Mouse (Mus musculus) midbrain, embryonic 16.5 days (tissue): ENCODE data around the gene Sned1. TPM values are rescaled to one million over a fixed set of nuclear protein-coding genes. Genes with fewer than 3 reads are reported as not detected.
A peak's percentile ranks its signal among the peaks of the same experiment; 100 is the strongest.
"Not testable (repeated sequence)": the region's sequence is repeated elsewhere in the genome, so short reads cannot be mapped to it uniquely, and the experiment has no call there.

ENCODE experiments used
- ATAC-seq: fragments of 200-750 bp; cut with Nextera tagmentation; 2 replicates; pipeline ENCODE4 v1.8.0; 2017; ENCODE audit warnings: moderate TSS enrichment
- H3K27ac ChIP-seq: fragments of 300-500 bp; sonication (generic); 2 replicates; pipeline ENCODE4 v1.5.1; 2014; ENCODE audit warnings: mild to moderate bottlenecking, low read length, mixed read lengths
- H3K27me3 ChIP-seq: fragments of 300-500 bp; sonication (generic); 2 replicates; pipeline ENCODE4 v1.6.1; 2014; ENCODE audit warnings: low read depth, low read length, mixed read lengths; ENCODE audit not compliant: control insufficient read depth, insufficient read depth
- H3K36me3 ChIP-seq: fragments of 300-500 bp; sonication (generic); 2 replicates; pipeline ENCODE4 v1.6.1; 2014; ENCODE audit warnings: mild to moderate bottlenecking, low read length, moderate library complexity, mixed read lengths; ENCODE audit not compliant: control insufficient read depth, insufficient read depth
- H3K4me1 ChIP-seq: fragments of 300-500 bp; sonication (generic); 2 replicates; pipeline ENCODE4 v1.6.1; 2014; ENCODE audit warnings: mild to moderate bottlenecking, low read length, mixed read lengths; ENCODE audit not compliant: control insufficient read depth, insufficient read depth
- H3K4me2 ChIP-seq: fragments of 300-500 bp; sonication (generic); 2 replicates; pipeline ENCODE4 v1.6.1; 2014; ENCODE audit warnings: mild to moderate bottlenecking, low read length, mixed read lengths
- H3K4me3 ChIP-seq: fragments of 300-500 bp; sonication (generic); 2 replicates; pipeline ENCODE4 v1.5.1; 2014; ENCODE audit warnings: low read depth, mild to moderate bottlenecking, low read length, moderate library complexity, mixed read lengths
- H3K9ac ChIP-seq: fragments of 300-500 bp; sonication (generic); 2 replicates; pipeline ENCODE4 v1.6.1; 2014; ENCODE audit warnings: low read depth, low read length, mixed read lengths
- H3K9me3 ChIP-seq: fragments of 300-500 bp; sonication (generic); replicated peaks from 2 replicates; pipeline ENCODE4 v1.6.1; 2014; ENCODE audit warnings: mild to moderate bottlenecking, low read length, mixed read lengths; ENCODE audit not compliant: control insufficient read depth, poor library complexity, severe bottlenecking
- WGBS: fragments of 180-500 bp; shearing (Covaris S2); extraction: QIAGEN DNeasy Blood & Tissue Kit; methylation state at CpG from one replicate; pipeline ENCODE4 v1.1.7; 2014; 5-methylcytosine and 5-hydroxymethylcytosine counted together
- polyA plus RNA-seq: library from polyadenylated mRNA; unstranded; fragments of >200 nt; fragmentation: Nextera tagmentation; extraction: Ambion mirVana; gene quantifications from 2 replicates; pipeline ENCODE4 v1.2.1, GENCODE M21; 2015

The Sned1 gene
- polyA plus RNA-seq, 1 experiment from 2014 or later: 5.5 TPM

- no peak overlapping the region for H3K27ac ChIP-seq
- H3K4me3 ChIP-seq: no peak overlapping the region
- peaks cover 2% of the 10 kb centered on the region; the same call in 1 of the 2 replicates for H3K4me1 ChIP-seq
- H3K36me3 ChIP-seq: no peaks in the 10 kb centered on the region
- H3K9me3 ChIP-seq: no peaks in the 10 kb centered on the region
- no peaks in the 10 kb centered on the region for H3K27me3 ChIP-seq
- ATAC-seq: no peak
- 81% methylated on average over 7 of the region's 7 CpGs for WGBS
- H3K4me2 ChIP-seq: no peak overlapping the region
- no peak overlapping the region for H3K9ac ChIP-seq
Measured at GRCm38 (mm10) chr1:93277041-93277440, 41.4 kb downstream of the Sned1 start.

DNA sequence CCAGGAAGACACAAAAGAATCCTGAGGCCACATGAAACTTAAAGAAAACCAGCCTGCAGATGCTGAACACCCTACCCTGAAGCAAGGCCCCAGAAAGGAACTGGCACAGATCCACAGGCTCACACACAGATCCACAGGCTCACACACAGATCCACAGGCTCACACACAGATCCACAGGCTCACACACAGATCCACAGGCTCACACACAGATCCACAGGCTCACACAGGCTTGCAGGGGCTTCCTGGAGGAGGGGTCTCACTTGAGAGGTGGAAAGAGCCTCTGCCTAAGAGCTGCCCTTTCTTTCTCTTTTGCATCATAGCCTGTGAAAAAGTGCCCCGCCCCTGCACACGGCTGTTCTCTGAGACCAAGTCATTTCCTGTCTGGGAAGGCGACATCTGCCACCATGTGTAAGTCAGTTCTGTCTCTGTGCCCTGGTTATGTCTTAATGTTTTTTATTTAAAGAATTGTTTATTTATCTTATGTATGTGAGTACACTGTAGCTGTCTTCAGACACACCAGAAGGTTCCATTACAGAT, 54.1 kb downstream of the Sned1 start:
- H3K4me2 ChIP-seq: no peak overlapping the region
- no peaks in the 10 kb centered on the region for H3K4me1 ChIP-seq
- H3K4me3 ChIP-seq: no peak overlapping the region
- H3K27me3 ChIP-seq: no peaks in the 10 kb centered on the region
- WGBS: 78% methylated on average over 3 of the region's 3 CpGs
- H3K36me3 ChIP-seq: no peaks in the 10 kb centered on the region
- H3K9ac ChIP-seq: no peak overlapping the region
- no peak for ATAC-seq
- H3K27ac ChIP-seq: no peak overlapping the region
- no peaks in the 10 kb centered on the region for H3K9me3 ChIP-seq

GRCm38 (mm10) chr1:93290956-93291355, 55.3 kb downstream of the Sned1 start:
- no peak overlapping the region for H3K4me3 ChIP-seq
- ATAC-seq: no peak
- H3K4me1 ChIP-seq: no peaks in the 10 kb centered on the region
- no peak overlapping the region for H3K9ac ChIP-seq
- H3K9me3 ChIP-seq: no peaks in the 10 kb centered on the region
- no peak overlapping the region for H3K27ac ChIP-seq
- H3K27me3 ChIP-seq: no peaks in the 10 kb centered on the region
- H3K36me3 ChIP-seq: peaks cover 2% of the 10 kb centered on the region; the same call in 1 of the 2 replicates
- 90% methylated on average over 4 of the region's 4 CpGs for WGBS
- no peak overlapping the region for H3K4me2 ChIP-seq

DNA sequence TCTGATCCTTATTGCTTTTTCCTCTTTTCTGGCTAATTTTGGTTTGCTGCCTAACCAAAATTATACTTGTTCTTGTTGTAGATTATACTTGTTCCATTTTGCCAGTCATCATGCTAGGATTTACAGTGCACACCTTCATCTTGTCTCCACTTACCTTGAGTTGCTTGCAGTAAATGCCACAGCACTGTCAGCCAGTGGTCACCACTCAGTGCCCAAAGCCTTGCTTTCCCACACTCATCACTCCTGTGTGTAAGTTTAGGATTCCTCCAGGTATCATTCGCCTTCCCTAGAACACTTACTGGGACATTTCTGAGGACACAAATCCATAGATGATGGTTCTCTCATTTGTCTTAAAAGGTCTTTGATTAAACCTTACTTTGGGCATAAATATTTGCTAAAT, 56.0 kb downstream of the Sned1 start:
- no peaks in the 10 kb centered on the region for H3K9me3 ChIP-seq
- WGBS: 90% methylated on average over 1 of the region's 1 CpGs
- H3K4me2 ChIP-seq: no peak overlapping the region
- peaks cover 4% of the 10 kb centered on the region; the same call in 1 of the 2 replicates for H3K36me3 ChIP-seq
- H3K4me1 ChIP-seq: no peaks in the 10 kb centered on the region
- no peak for ATAC-seq
- no peak overlapping the region for H3K27ac ChIP-seq
- H3K27me3 ChIP-seq: no peaks in the 10 kb centered on the region
- no peak overlapping the region for H3K4me3 ChIP-seq
- no peak overlapping the region for H3K9ac ChIP-seq

- Histone ChIP-seq H3K4me2 (no peak overlapping the region), H3K36me3 (peaks cover 4% of the 10 kb centered on the region; the same call in 1 of the 2 replicates), H3K4me3 (no peak overlapping the region), H3K9ac (no peak overlapping the region), H3K9me3 (no peaks in the 10 kb centered on the region), H3K27ac (no peak overlapping the region), H3K4me1 (no peaks in the 10 kb centered on the region), H3K27me3 (no peaks in the 10 kb centered on the region)
- no peak for ATAC-seq
- 82% methylated on average over 8 of the region's 8 CpGs for WGBS
Measured at GRCm38 (mm10) chr1:93292006-93292405, 56.4 kb downstream of the Sned1 start.

DNA sequence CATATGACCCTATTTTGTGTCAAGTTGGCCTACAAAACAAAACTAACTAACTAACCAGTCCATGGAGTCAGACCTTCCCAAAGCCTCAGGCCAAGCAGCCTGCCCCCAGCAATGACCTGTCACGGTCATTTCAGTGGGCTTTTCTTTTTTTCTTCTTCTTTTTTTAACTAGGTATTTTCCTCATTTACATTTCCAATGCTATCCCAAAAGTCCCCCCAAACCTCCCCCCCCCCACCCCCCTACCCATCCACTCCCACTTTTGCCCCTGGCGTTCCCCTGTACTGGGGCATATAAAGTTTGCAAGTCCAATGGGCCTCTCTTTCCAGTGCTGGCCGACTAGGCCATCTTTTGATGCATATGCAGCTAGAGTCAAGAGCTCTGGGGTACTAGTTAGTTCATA, 58.9 kb downstream of the Sned1 start:
- H3K27ac ChIP-seq, H3K9ac ChIP-seq, H3K27me3 ChIP-seq, H3K4me2 ChIP-seq, ATAC-seq, H3K36me3 ChIP-seq, H3K9me3 ChIP-seq, H3K4me3 ChIP-seq, H3K4me1 ChIP-seq: not testable (repeated sequence)
- WGBS: 81% methylated on average over 3 of the region's 3 CpGs

GRCm38 (mm10) chr1:93299791-93300190, 64.2 kb downstream of the Sned1 start:
- Histone ChIP-seq H3K9ac (no peak overlapping the region), H3K4me1 (peaks cover 4% of the 10 kb centered on the region), H3K4me3 (no peak overlapping the region), H3K4me2 (no peak overlapping the region), H3K9me3 (no peaks in the 10 kb centered on the region), H3K36me3 (peaks cover 24% of the 10 kb centered on the region), H3K27me3 (no peaks in the 10 kb centered on the region), H3K27ac (no peak overlapping the region)
- 88% methylated on average over 4 of the region's 4 CpGs for WGBS
- no peak for ATAC-seq

DNA sequence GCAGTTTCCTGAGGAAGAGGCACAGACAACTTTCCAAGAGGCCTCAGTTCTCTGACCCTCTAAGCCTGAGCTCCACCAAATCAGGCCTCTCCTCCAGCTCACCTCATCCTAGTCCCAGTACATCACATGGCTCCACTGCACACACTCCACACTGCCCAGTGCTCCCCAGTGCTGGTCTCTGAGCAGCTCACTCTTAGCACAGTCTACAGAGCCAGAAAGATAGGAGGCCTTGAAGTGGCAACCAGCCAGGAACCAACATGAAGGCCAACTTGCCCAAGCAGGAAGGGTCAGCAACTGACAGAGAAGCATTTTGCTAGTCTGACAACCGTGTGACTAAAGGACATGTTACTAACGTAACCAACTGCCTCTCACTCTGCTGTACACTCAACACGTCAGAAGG, 64.9 kb downstream of the Sned1 start:
- 89% methylated on average over 3 of the region's 3 CpGs for WGBS
- Histone ChIP-seq H3K27me3 (no peaks in the 10 kb centered on the region), H3K27ac (no peak overlapping the region), H3K36me3 (peaks cover 24% of the 10 kb centered on the region), H3K4me1 (peaks cover 9% of the 10 kb centered on the region), H3K9me3 (no peaks in the 10 kb centered on the region), H3K9ac (no peak overlapping the region), H3K4me2 (no peak overlapping the region), H3K4me3 (no peak overlapping the region)
- no peak for ATAC-seq

GRCm38 (mm10) chr1:93305581-93306337, 70.1 kb downstream of the Sned1 start, which contains the start of gene Mterf4:
Gene Mterf4, minus strand, starts transcription at chr1:93305915.
- Histone ChIP-seq H3K4me1 (peaks cover 13% of the 10 kb centered on the region), H3K36me3 (peaks cover 13% of the 10 kb centered on the region), H3K27ac (peak within 1 kb of the TSS; percentile 52; the same call in 1 of the 2 replicates), H3K4me2 (peak within 1 kb of the TSS; percentile 72), H3K9me3 (no peaks in the 10 kb centered on the region), H3K4me3 (peak within 1 kb of the TSS; percentile 72), H3K27me3 (no peaks in the 10 kb centered on the region), H3K9ac (peak within 1 kb of the TSS; percentile 84)
- WGBS: 5% methylated on average over 36 of the region's 36 CpGs
- ATAC-seq: peak; percentile 95
